Mouse (Mus musculus) forebrain, embryonic 16.5 days (tissue): ENCODE measurements at regions not wholly inside any gene's neighbourhood (a gene's known extent, or its start where the extent isn't known, plus 50 kb on each side); places are given as distances from the start of the nearest gene placed in this dataset.
A peak's percentile ranks its signal among the peaks of the same experiment; 100 is the strongest.

Source experiments
- ATAC-seq: fragments of 200-750 bp; cut with Nextera tagmentation; 2 replicates; pipeline ENCODE4 v1.8.0; 2017; ENCODE audit warnings: mild to moderate bottlenecking, moderate library complexity
- H3K27ac ChIP-seq: fragments of 300-500 bp; sonication (generic); 2 replicates; pipeline ENCODE4 v1.5.1; 2014; ENCODE audit warnings: low read length, control low read depth
- H3K27me3 ChIP-seq: fragments of 300-500 bp; sonication (generic); replicated peaks from 2 replicates; pipeline ENCODE4 v1.6.1; 2014; ENCODE audit warnings: low read length; ENCODE audit not compliant: control insufficient read depth, insufficient read depth
- H3K36me3 ChIP-seq: fragments of 300-500 bp; sonication (generic); 2 replicates; pipeline ENCODE4 v1.6.1; 2014; ENCODE audit not compliant: control insufficient read depth, insufficient read depth
- H3K4me1 ChIP-seq: fragments of 300-500 bp; sonication (generic); replicated peaks from 2 replicates; pipeline ENCODE4 v1.6.1; 2014; ENCODE audit warnings: low read length; ENCODE audit not compliant: control insufficient read depth, insufficient read depth
- H3K4me2 ChIP-seq: fragments of 300-500 bp; sonication (generic); 2 replicates; pipeline ENCODE4 v1.6.1; 2014; ENCODE audit warnings: mild to moderate bottlenecking, low read length, control low read depth
- H3K4me3 ChIP-seq: fragments of 300-500 bp; sonication (generic); replicated peaks from 2 replicates; pipeline ENCODE4 v1.5.1; 2014; ENCODE audit warnings: mild to moderate bottlenecking, low read length, control low read depth
- H3K9ac ChIP-seq: fragments of 300-500 bp; sonication (generic); replicated peaks from 2 replicates; pipeline ENCODE4 v1.6.1; 2014; ENCODE audit warnings: low read depth, low read length, control low read depth
- H3K9me3 ChIP-seq: fragments of 300-500 bp; sonication (generic); 2 replicates; pipeline ENCODE4 v1.6.1; 2016; ENCODE audit warnings: low read length; ENCODE audit not compliant: control insufficient read depth
- WGBS: fragments of 180-500 bp; shearing (Covaris S2); extraction: QIAGEN DNeasy Blood & Tissue Kit; methylation state at CpG from one replicate; pipeline ENCODE4 v1.1.7; 2014; 5-methylcytosine and 5-hydroxymethylcytosine counted together

- Histone ChIP-seq H3K9ac (no peak overlapping the region), H3K4me3 (no peak overlapping the region), H3K27me3 (no peaks in the 10 kb centered on the region), H3K36me3 (no peaks in the 10 kb centered on the region), H3K4me2 (no peak overlapping the region), H3K9me3 (no peaks in the 10 kb centered on the region), H3K27ac (no peak overlapping the region), H3K4me1 (peaks cover 6% of the 10 kb centered on the region)
- 25% methylated on average over 7 of the region's 7 CpGs for WGBS
- ATAC-seq = peak; percentile 66
Observed at GRCm38 (mm10) chr8:28117997-28118778, 670.7 kb downstream of the Poteg start.

DNA sequence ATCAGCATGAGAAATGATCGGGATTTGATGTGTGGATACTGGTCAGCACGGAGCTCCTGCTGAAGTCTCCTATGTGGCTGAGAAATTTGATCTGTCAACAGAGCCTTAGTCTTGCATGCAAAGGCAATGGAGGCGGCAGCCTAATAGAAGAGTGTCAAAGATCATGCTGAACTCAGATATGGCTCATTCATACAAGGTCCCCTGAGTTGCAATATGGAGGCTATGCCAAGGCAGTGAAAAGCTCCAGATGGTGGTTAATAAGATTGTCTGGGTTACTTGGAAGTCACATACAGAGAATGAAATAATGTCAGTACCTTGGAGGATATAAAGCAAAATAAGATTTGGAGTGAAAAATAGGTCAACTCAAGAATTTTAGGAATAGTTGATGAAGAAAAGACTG is 677.6 kb downstream of the Poteg start:
- Histone ChIP-seq H3K9me3 (no peaks in the 10 kb centered on the region), H3K4me1 (no peaks in the 10 kb centered on the region), H3K9ac (no peak overlapping the region), H3K36me3 (no peaks in the 10 kb centered on the region), H3K27me3 (no peaks in the 10 kb centered on the region), H3K4me2 (no peak overlapping the region), H3K27ac (no peak overlapping the region), H3K4me3 (no peak overlapping the region)
- ATAC-seq = no peak
- whole genome bisulfite sequencing = 79% methylated on average over 3 of the region's 3 CpGs

DNA sequence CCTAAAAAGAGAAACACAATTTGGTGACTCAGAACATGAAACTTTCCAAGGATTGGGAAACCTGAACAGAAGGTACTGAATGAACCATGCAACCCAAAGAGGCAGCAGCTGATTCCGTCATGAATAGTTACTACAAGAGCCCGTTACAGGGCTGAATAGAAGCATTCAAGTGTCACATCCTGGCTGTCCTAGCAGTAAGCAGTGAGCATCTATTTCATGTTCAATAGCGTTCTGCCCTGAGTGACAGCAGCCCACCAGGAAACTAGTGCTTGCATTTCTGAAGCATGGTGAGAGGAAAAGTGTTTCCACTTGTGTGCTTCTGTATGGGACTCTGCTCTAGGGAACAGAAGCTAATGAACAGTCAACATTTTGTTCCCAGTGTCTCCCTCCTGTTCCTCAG is 694.4 kb downstream of the Poteg start:
- H3K9ac ChIP-seq = no peak overlapping the region
- ATAC-seq = peak; percentile 83
- WGBS = 11% methylated on average over 3 of the region's 3 CpGs
- H3K4me1 ChIP-seq = no peaks in the 10 kb centered on the region
- H3K4me2 ChIP-seq = no peak overlapping the region
- H3K4me3 ChIP-seq = no peak overlapping the region
- H3K9me3 ChIP-seq = no peaks in the 10 kb centered on the region
- no peaks in the 10 kb centered on the region for H3K27me3 ChIP-seq
- no peak overlapping the region for H3K27ac ChIP-seq
- H3K36me3 ChIP-seq = no peaks in the 10 kb centered on the region

- 52% methylated on average over 14 of the region's 14 CpGs for WGBS
Observed at GRCm38 (mm10) chr8:28148599-28149452, 701.4 kb downstream of the Poteg start.

DNA sequence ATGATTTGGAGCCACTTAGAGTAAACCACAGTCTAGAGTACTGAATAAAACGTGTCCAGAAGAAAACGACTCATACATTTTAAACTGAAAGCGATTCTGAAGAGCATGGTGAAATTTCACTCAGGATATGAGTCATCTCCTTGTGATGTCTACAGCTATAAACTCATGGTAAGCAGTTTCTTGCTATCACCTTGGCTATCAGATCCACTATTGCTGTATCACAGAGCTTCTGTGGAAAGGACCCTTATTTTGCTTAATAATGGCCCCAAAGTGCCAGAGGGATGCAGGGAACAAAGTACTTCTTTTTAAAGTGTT is 701.9 kb downstream of the Poteg start:
- H3K9me3 ChIP-seq = no peaks in the 10 kb centered on the region
- H3K4me1 ChIP-seq = no peaks in the 10 kb centered on the region; the same call in 1 of the 2 replicates
- ATAC-seq = no peak
- H3K27ac ChIP-seq = no peak overlapping the region
- H3K27me3 ChIP-seq = no peaks in the 10 kb centered on the region
- 73% methylated on average over 3 of the region's 3 CpGs for WGBS
- H3K36me3 ChIP-seq = no peaks in the 10 kb centered on the region
- H3K4me3 ChIP-seq = no peak overlapping the region
- H3K9ac ChIP-seq = no peak overlapping the region
- no peak overlapping the region for H3K4me2 ChIP-seq

More at GRCm38 (mm10) chr8:28148599-28149452, 701.4 kb downstream of the Poteg start:
- H3K4me3 ChIP-seq = no peak overlapping the region
- no peaks in the 10 kb centered on the region for H3K27me3 ChIP-seq
- H3K9ac ChIP-seq = no peak overlapping the region
- no peaks in the 10 kb centered on the region for H3K9me3 ChIP-seq
- H3K27ac ChIP-seq = no peak overlapping the region
- H3K4me2 ChIP-seq = no peak overlapping the region
- ATAC-seq = peak; percentile 92
- H3K36me3 ChIP-seq = no peaks in the 10 kb centered on the region
- H3K4me1 ChIP-seq = no peaks in the 10 kb centered on the region; the same call in 1 of the 2 replicates

- no peaks in the 10 kb centered on the region for H3K27me3 ChIP-seq
- no peak for ATAC-seq
- H3K36me3 ChIP-seq = no peaks in the 10 kb centered on the region
- H3K4me3 ChIP-seq = no peak overlapping the region
- no peak overlapping the region for H3K4me2 ChIP-seq
- no peaks in the 10 kb centered on the region for H3K4me1 ChIP-seq
- H3K9me3 ChIP-seq = no peaks in the 10 kb centered on the region
- no peak overlapping the region for H3K27ac ChIP-seq
- no peak overlapping the region for H3K9ac ChIP-seq
- 88% methylated on average over 4 of the region's 4 CpGs for WGBS
Observed at GRCm38 (mm10) chr8:28160651-28161050, 713.2 kb downstream of the Poteg start.

DNA sequence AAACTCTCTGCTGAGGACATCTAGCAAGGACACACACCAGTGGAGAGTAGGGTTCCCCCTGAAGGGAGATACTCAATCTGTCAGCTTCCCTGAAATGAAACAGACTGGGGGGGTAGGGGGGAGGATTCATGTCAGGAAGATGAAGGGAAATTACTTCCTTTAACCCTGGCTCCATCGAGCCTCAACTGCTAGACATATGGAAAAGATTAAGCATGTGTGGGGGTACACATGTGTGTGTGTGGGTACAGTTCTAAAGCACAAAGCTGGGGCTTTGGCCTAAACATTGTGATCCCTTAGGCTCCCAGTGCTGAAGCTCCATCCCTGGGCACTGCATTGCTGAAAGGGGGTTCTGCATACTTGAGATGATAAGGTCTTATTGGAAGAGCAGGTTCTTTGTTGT is 720.6 kb downstream of the Poteg start:
- Histone ChIP-seq H3K36me3 (no peaks in the 10 kb centered on the region), H3K9ac (no peak overlapping the region), H3K9me3 (no peaks in the 10 kb centered on the region), H3K4me2 (no peak overlapping the region), H3K4me1 (no peaks in the 10 kb centered on the region), H3K27me3 (no peaks in the 10 kb centered on the region), H3K27ac (no peak overlapping the region), H3K4me3 (no peak overlapping the region)
- WGBS = 84% methylated on average over 1 of the region's 1 CpGs
- no peak for ATAC-seq

- no peaks in the 10 kb centered on the region for H3K36me3 ChIP-seq
- WGBS = 18% methylated on average over 4 of the region's 4 CpGs
Observed at GRCm38 (mm10) chr8:28171456-28171855, 724.0 kb downstream of the Poteg start.

DNA sequence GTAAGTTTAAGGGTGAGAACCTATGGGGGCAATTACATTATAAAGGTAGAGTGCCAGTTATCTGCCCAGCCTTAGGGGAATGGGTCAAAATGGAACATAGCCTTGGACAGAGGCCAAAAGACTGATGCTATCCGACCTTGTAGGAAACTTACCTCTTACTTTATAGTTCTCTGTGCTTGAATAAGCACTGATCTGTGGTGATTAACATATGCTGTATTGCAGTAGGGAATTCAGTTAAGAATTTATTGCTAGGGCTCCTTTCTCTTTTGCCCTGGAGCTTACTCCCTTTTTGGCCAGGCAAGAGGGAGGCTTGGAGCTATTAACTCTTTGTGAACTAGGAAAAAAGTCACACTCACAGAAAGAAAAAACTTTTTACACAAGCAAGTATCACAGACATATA is 748.5 kb downstream of the Poteg start:
- Histone ChIP-seq H3K4me3 (no peak overlapping the region), H3K9ac (no peak overlapping the region), H3K27me3 (no peaks in the 10 kb centered on the region), H3K27ac (no peak overlapping the region), H3K4me2 (no peak overlapping the region), H3K36me3 (no peaks in the 10 kb centered on the region), H3K9me3 (no peaks in the 10 kb centered on the region), H3K4me1 (no peaks in the 10 kb centered on the region)
- no peak for ATAC-seq
- 40% methylated on average over 1 of the region's 1 CpGs for WGBS

More at GRCm38 (mm10) chr8:28171456-28171855, 724.0 kb downstream of the Poteg start:
- no peaks in the 10 kb centered on the region for H3K4me1 ChIP-seq
- H3K27me3 ChIP-seq = no peaks in the 10 kb centered on the region
- H3K4me3 ChIP-seq = no peak overlapping the region
- no peak for ATAC-seq
- no peak overlapping the region for H3K27ac ChIP-seq
- no peak overlapping the region for H3K9ac ChIP-seq
- no peaks in the 10 kb centered on the region for H3K9me3 ChIP-seq
- no peak overlapping the region for H3K4me2 ChIP-seq
